Mouse (Mus musculus): ENCODE data around the gene Card10.

GRCm38 (mm10) chr15:78749855-78750254 lies 53.0 kb downstream of the Card10 start:
- TF ChIP-seq CTCF (IDR thresholded peaks at IDR 0.05; ENCODE audit: extremely low read depth, insufficient read length, insufficient replicate concordance, low read depth, low read length) (no peak), POLR2A (IDR thresholded peaks at IDR 0.05; ENCODE audit: low read depth, low read length) (no peak)

Measured in small intestine, adult 2 months (tissue).